Mouse (Mus musculus) left cerebral cortex, postnatal 14 days (tissue): ENCODE results near the gene Iah1. TPM values are rescaled to one million over a fixed set of nuclear protein-coding genes. Genes with fewer than 3 reads are reported as not detected.

Source experiments
- DNase-seq, 2 experiments: peaks; one replicate each; pipeline ENCODE4 v3.0.0; 2021 to 2022; ENCODE audit warnings: low spot score in 2 of 2, mixed read lengths in 1 of 2
- intact Hi-C: fragments of 180-260 bp; cut with DNase I; formaldehyde crosslinking; loops from one replicate; pipeline ENCODE4 v1.15.1; 2025
- total RNA-seq, 2 experiments: library from RNA; stranded (reverse); gene quantifications; 2 replicates each; pipeline ENCODE4 v1.2.3; 2021

Iah1 gene
- total RNA-seq, 2 experiments from 2014 or later = 18.3 to 21.2 TPM

GRCm38 (mm10) chr12:21353681-21354080, 37.5 kb downstream of the Iah1 start:
- intact Hi-C loops = no loop called here
- DNase-seq = no peak

- intact Hi-C loops = no loop called here
- no peak for DNase-seq
Observed at GRCm38 (mm10) chr12:21362686-21363085, 46.5 kb downstream of the Iah1 start.

GRCm38 (mm10) chr12:21363195-21363594, 47.0 kb downstream of the Iah1 start:
- intact Hi-C loops = no loop called here
- no peak for DNase-seq

GRCm38 (mm10) chr12:21364624-21365435, 48.6 kb downstream of the Iah1 start:
- intact Hi-C loops = no loop called here
- DNase-seq = no peak

GRCm38 (mm10) chr12:21368376-21369086, 52.3 kb downstream of the Iah1 start:
- intact Hi-C loops = no loop called here
- DNase-seq = no peak

GRCm38 (mm10) chr12:21369087-21369410, 52.9 kb downstream of the Iah1 start:
- no peak for DNase-seq
- intact Hi-C loops = no loop called here

GRCm38 (mm10) chr12:21370035-21370611, 53.9 kb downstream of the Iah1 start:
- no peak for DNase-seq
- intact Hi-C loops = loop anchor here (5.0 kb wide), 1 partner anchor 53 kb away; the partner anchor contains the start of gene Iah1

- peak; percentile 96 to 97 for DNase-seq
- intact Hi-C loops = loop anchor here (5.0 kb wide), 1 partner anchor 56 kb away; the partner anchor contains the start of gene Iah1
Observed at GRCm38 (mm10) chr12:21373100-21373819, 57.1 kb downstream of the Iah1 start, which contains the start of gene Adam17. Gene Adam17, minus strand, starts transcription at chr12:21373632.

Other genes starting within 250 kb of the Iah1 start
- gene Cpsf3, start 31.0 kb upstream of the Iah1 start, total RNA-seq = 10 to 100 TPM; 43.6 to 48.4 TPM
- gene Itgb1bp1, start 30.1 kb upstream of the Iah1 start, total RNA-seq = 10 to 100 TPM; 34.3 to 37.1 TPM
- gene Adam17, start 57.2 kb downstream of the Iah1 start, total RNA-seq = 10 to 100 TPM; 17.9 to 20.4 TPM
- gene Ywhaq, start 101.2 kb downstream of the Iah1 start, total RNA-seq = 100 to 1,000 TPM; 544 to 592 TPM